Mouse (Mus musculus): ENCODE results near the gene Tbc1d23. TPM values are rescaled to one million over a fixed set of nuclear protein-coding genes. Genes with fewer than 3 reads are reported as not detected.

Gene Tbc1d23
- polyA plus RNA-seq, 1 experiment: 10.7 TPM

GRCm38 (mm10) chr16:57211037-57211436 lies 20.3 kb downstream of the Tbc1d23 start:
- TF ChIP-seq POLR2A (IDR thresholded peaks at IDR 0.05; ENCODE audit: low read depth, low read length) (no peak), CTCF (conservative IDR thresholded peaks at IDR 0.05; ENCODE audit: insufficient read depth, insufficient read length, low read depth, low read length) (no peak)
- peaks cover 3% of the 10 kb centered on the region for H3K36me3 ChIP-seq (ENCODE audit: control insufficient read depth, insufficient read depth, low read length)
- WGBS: 88% methylated on average over 2 of the region's 2 CpGs
- no peak overlapping the region for H3K27ac ChIP-seq (ENCODE audit: insufficient read depth, low read depth, low read length)
- DNase-seq: no peak
- no peak overlapping the region for H3K4me3 ChIP-seq (ENCODE audit: insufficient read depth, low read depth, low read length)
- H3K4me1 ChIP-seq (ENCODE audit: control insufficient read depth, insufficient read depth, low read length): no peaks in the 10 kb centered on the region
- H3K27me3 ChIP-seq (replicated peaks; ENCODE audit: control insufficient read depth, insufficient read depth, low read length): no peaks in the 10 kb centered on the region

GRCm38 (mm10) chr16:57208342-57208741 lies 23.0 kb downstream of the Tbc1d23 start:
- H3K27me3 ChIP-seq (replicated peaks; ENCODE audit: control insufficient read depth, insufficient read depth, low read length): no peaks in the 10 kb centered on the region
- H3K36me3 ChIP-seq (ENCODE audit: control insufficient read depth, insufficient read depth, low read length): peaks cover 3% of the 10 kb centered on the region
- no peaks in the 10 kb centered on the region for H3K4me1 ChIP-seq (ENCODE audit: control insufficient read depth, insufficient read depth, low read length)
- TF ChIP-seq CTCF (conservative IDR thresholded peaks at IDR 0.05; ENCODE audit: insufficient read depth, insufficient read length, low read depth, low read length) (no peak), POLR2A (IDR thresholded peaks at IDR 0.05; ENCODE audit: low read depth, low read length) (no peak)
- no peak overlapping the region for H3K4me3 ChIP-seq (ENCODE audit: insufficient read depth, low read depth, low read length)
- no peak for DNase-seq
- 93% methylated on average over 2 of the region's 2 CpGs for WGBS
- H3K27ac ChIP-seq (ENCODE audit: insufficient read depth, low read depth, low read length): no peak overlapping the region

DNA sequence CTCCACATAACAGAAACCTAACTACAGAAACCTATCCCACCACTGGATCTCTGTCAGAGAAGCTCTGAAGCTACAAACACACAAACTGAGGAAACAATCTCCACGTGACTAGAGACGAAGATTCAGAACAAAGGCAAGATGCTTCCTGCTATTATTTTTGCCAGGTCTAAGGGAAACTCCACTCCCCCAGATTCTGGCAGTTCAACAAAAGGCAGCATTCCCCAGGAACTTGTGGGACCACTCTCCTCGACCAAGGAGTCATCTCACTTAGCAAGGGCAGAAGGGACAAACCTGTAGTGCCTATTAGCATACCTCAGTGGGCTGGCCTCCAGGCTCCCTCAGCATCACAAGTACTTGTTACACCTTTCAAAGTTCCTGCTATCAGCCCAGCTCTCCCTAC lies 34.0 kb downstream of the Tbc1d23 start:
- Histone ChIP-seq H3K4me3 (ENCODE audit: insufficient read depth, low read depth, low read length) (no peak overlapping the region), H3K36me3 (ENCODE audit: control insufficient read depth, insufficient read depth, low read length) (peaks cover 2% of the 10 kb centered on the region), H3K27ac (ENCODE audit: insufficient read depth, low read depth, low read length) (no peak overlapping the region), H3K27me3 (replicated peaks; ENCODE audit: control insufficient read depth, insufficient read depth, low read length) (no peaks in the 10 kb centered on the region), H3K4me1 (ENCODE audit: control insufficient read depth, insufficient read depth, low read length) (no peaks in the 10 kb centered on the region)
- WGBS: 52% methylated on average over 3 of the region's 3 CpGs
- no peak for TF ChIP-seq POLR2A (IDR thresholded peaks at IDR 0.05; ENCODE audit: low read depth, low read length)
- peak; percentile 10 for DNase-seq

DNA sequence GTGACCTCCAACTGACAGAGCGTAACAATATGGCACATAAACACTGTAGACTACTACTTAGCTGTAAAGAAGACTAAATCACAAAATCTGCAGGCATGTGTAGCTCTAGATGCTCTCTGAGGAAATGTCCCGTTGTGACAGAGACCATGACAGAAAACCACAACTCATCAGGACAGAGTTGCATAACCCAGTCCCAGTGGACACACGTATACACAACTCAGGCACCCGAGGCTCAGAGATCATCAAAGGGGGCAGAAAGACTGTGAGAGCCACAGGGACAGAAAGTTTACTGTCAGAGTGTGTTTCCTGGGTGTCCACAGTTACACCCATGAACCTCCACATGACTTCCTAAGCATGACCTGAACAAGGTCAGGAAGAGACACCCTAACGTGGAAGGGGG lies 34.7 kb downstream of the Tbc1d23 start:
- 79% methylated on average over 5 of the region's 5 CpGs for WGBS
- TF ChIP-seq POLR2A (IDR thresholded peaks at IDR 0.05; ENCODE audit: low read depth, low read length) (no peak), CTCF (conservative IDR thresholded peaks at IDR 0.05; ENCODE audit: insufficient read depth, insufficient read length, low read depth, low read length) (no peak)
- H3K36me3 ChIP-seq (ENCODE audit: control insufficient read depth, insufficient read depth, low read length): peaks cover 2% of the 10 kb centered on the region
- H3K27me3 ChIP-seq (replicated peaks; ENCODE audit: control insufficient read depth, insufficient read depth, low read length): no peaks in the 10 kb centered on the region
- H3K4me3 ChIP-seq (ENCODE audit: insufficient read depth, low read depth, low read length): no peak overlapping the region
- no peak overlapping the region for H3K27ac ChIP-seq (ENCODE audit: insufficient read depth, low read depth, low read length)
- no peaks in the 10 kb centered on the region for H3K4me1 ChIP-seq (ENCODE audit: control insufficient read depth, insufficient read depth, low read length)
- DNase-seq: no peak

DNA sequence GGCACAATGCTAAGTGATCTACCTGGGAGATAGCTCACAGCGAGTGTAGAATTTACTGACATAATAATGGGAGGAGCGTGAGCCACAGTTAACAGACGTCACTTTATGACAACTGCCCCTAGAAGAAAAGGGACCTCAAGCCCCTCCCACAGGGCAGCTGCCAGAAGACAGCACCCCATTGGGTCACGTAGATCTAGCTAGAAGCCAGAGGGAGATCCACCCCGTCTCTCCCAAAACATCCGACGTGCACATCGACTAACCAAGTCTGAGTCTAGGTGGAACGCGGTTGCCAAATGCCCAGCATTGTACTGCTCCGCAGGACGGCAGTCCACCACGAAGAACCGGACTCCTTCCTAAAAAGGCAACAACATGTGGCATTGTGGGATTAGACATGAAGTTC lies 40.1 kb downstream of the Tbc1d23 start:
- DNase-seq: no peak
- 93% methylated on average over 14 of the region's 14 CpGs for WGBS

GRCm38 (mm10) chr16:57190390-57190789 lies 40.9 kb downstream of the Tbc1d23 start:
- Histone ChIP-seq H3K27me3 (replicated peaks; ENCODE audit: control insufficient read depth, insufficient read depth, low read length) (no peaks in the 10 kb centered on the region), H3K36me3 (ENCODE audit: control insufficient read depth, insufficient read depth, low read length) (peaks cover 6% of the 10 kb centered on the region), H3K4me3 (ENCODE audit: insufficient read depth, low read depth, low read length) (no peak overlapping the region), H3K4me1 (ENCODE audit: control insufficient read depth, insufficient read depth, low read length) (no peaks in the 10 kb centered on the region), H3K27ac (ENCODE audit: insufficient read depth, low read depth, low read length) (no peak overlapping the region)
- no peak for TF ChIP-seq POLR2A (IDR thresholded peaks at IDR 0.05; ENCODE audit: low read depth, low read length)
- TF ChIP-seq CTCF (conservative IDR thresholded peaks at IDR 0.05; ENCODE audit: insufficient read depth, insufficient read length, low read depth, low read length): no peak
- no peak for DNase-seq
- WGBS: 87% methylated on average over 8 of the region's 8 CpGs

More for the DNA sequence above, 40.1 kb downstream of the Tbc1d23 start:
- no peaks in the 10 kb centered on the region for H3K27me3 ChIP-seq (replicated peaks; ENCODE audit: control insufficient read depth, insufficient read depth, low read length)
- H3K4me3 ChIP-seq (ENCODE audit: insufficient read depth, low read depth, low read length): no peak overlapping the region
- H3K27ac ChIP-seq (ENCODE audit: insufficient read depth, low read depth, low read length): no peak overlapping the region
- H3K36me3 ChIP-seq (ENCODE audit: control insufficient read depth, insufficient read depth, low read length): peaks cover 6% of the 10 kb centered on the region
- H3K4me1 ChIP-seq (ENCODE audit: control insufficient read depth, insufficient read depth, low read length): no peaks in the 10 kb centered on the region
- TF ChIP-seq CTCF (conservative IDR thresholded peaks at IDR 0.05; ENCODE audit: insufficient read depth, insufficient read length, low read depth, low read length): no peak
- no peak for TF ChIP-seq POLR2A (IDR thresholded peaks at IDR 0.05; ENCODE audit: low read depth, low read length)

GRCm38 (mm10) chr16:57189493-57189892 lies 41.8 kb downstream of the Tbc1d23 start:
- no peak overlapping the region for H3K4me3 ChIP-seq (ENCODE audit: insufficient read depth, low read depth, low read length)
- peaks cover 4% of the 10 kb centered on the region for H3K36me3 ChIP-seq (ENCODE audit: control insufficient read depth, insufficient read depth, low read length)
- no peaks in the 10 kb centered on the region for H3K4me1 ChIP-seq (ENCODE audit: control insufficient read depth, insufficient read depth, low read length)
- no peaks in the 10 kb centered on the region for H3K27me3 ChIP-seq (replicated peaks; ENCODE audit: control insufficient read depth, insufficient read depth, low read length)
- DNase-seq: peak; percentile 19
- no peak for TF ChIP-seq CTCF (conservative IDR thresholded peaks at IDR 0.05; ENCODE audit: insufficient read depth, insufficient read length, low read depth, low read length)
- no peak for TF ChIP-seq POLR2A (IDR thresholded peaks at IDR 0.05; ENCODE audit: low read depth, low read length)
- WGBS: 62% methylated on average over 2 of the region's 2 CpGs
- H3K27ac ChIP-seq (ENCODE audit: insufficient read depth, low read depth, low read length): no peak overlapping the region

- Histone ChIP-seq H3K4me1 (ENCODE audit: control insufficient read depth, insufficient read depth, low read length) (no peaks in the 10 kb centered on the region), H3K4me3 (ENCODE audit: insufficient read depth, low read depth, low read length) (no peak overlapping the region), H3K36me3 (ENCODE audit: control insufficient read depth, insufficient read depth, low read length) (peaks cover 9% of the 10 kb centered on the region), H3K27ac (ENCODE audit: insufficient read depth, low read depth, low read length) (no peak overlapping the region), H3K27me3 (replicated peaks; ENCODE audit: control insufficient read depth, insufficient read depth, low read length) (no peaks in the 10 kb centered on the region)
- no peak for DNase-seq
- 91% methylated on average over 4 of the region's 4 CpGs for WGBS
- TF ChIP-seq CTCF (conservative IDR thresholded peaks at IDR 0.05; ENCODE audit: insufficient read depth, insufficient read length, low read depth, low read length) (no peak), POLR2A (IDR thresholded peaks at IDR 0.05; ENCODE audit: low read depth, low read length) (no peak)
These were observed 44.7 kb downstream of the Tbc1d23 start for GRCm38 (mm10) chr16:57186618-57187017.

Measured in kidney, adult 2 months (tissue).